ENCODE assay signal across 17 mouse cellular contexts in genomic region chr5:88558991-88559390, GRCm38 (mm10). TPM values are rescaled to one million over a fixed set of nuclear protein-coding genes. Genes with fewer than 3 reads are reported as not detected.
"Had no signal": no experiment of that assay in that cellular context is flagged by ENCODE, and none has a peak within 500 bp of the region (broad histone marks: within the 10 kb centered on the region; RNA-seq: fewer than 3 reads in every experiment).

No protein-coding gene starts in this region.

- H3K9ac ChIP-seq: lung, embryonic 14.5 days; midbrain, embryonic 12.5 days; neural tube, embryonic 13.5 days; neural tube, embryonic 15.5 days had no signal

- H3K9me3 ChIP-seq: midbrain, embryonic 10.5 days; midbrain, embryonic 12.5 days; neural tube, embryonic 13.5 days; neural tube, embryonic 15.5 days had no signal

- H3K4me2 ChIP-seq: lung, embryonic 14.5 days; midbrain, embryonic 12.5 days; neural tube, embryonic 13.5 days; neural tube, embryonic 15.5 days had no signal

- DNase-seq: lung, adult 18-20 months; lung, embryonic 14.5 days; lung, postnatal 14 days; lung, postnatal 36 days; midbrain, embryonic 14.5 days; retina, postnatal 1 day; right cerebral cortex, adult 18-20 months; right cerebral cortex, postnatal 25 days; thymus, adult 2 months; thymus, postnatal 25 days; thymus, postnatal 4 days had no signal

- H3K4me3 ChIP-seq: midbrain, embryonic 10.5 days; midbrain, embryonic 12.5 days; myocyte; neural tube, embryonic 13.5 days; neural tube, embryonic 15.5 days had no signal

- H3K27ac ChIP-seq: midbrain, embryonic 10.5 days; midbrain, embryonic 12.5 days; neural tube, embryonic 13.5 days; neural tube, embryonic 15.5 days had no signal

- ATAC-seq: midbrain, embryonic 16.5 days had no signal

- H3K36me3 ChIP-seq: neural tube, embryonic 15.5 days had no signal

- H3K27me3 ChIP-seq: midbrain, embryonic 12.5 days; neural tube, embryonic 13.5 days; neural tube, embryonic 15.5 days had no signal

RNA-seq across cellular contexts. Expression of gene Jchain, which starts 31.3 kb away (rescaled TPM):
- polyA plus RNA-seq: lung, embryonic 14.5 days had no signal
